Mouse (Mus musculus) lung, adult 2 months (tissue): ENCODE data around the gene Foxj3.

Source experiments
- CTCF ChIP-seq: fragments of 200-500 bp; IDR thresholded peaks from 2 replicates; pipeline ENCODE4 v1.5.1; 2011; ENCODE audit warnings: mild to moderate bottlenecking, low read length, control low read depth; ENCODE audit not compliant: insufficient read depth
- POLR2A ChIP-seq: fragments of 200-500 bp; IDR thresholded peaks from 2 replicates; pipeline ENCODE4 v1.6.1; 2011; ENCODE audit warnings: low read depth, mild to moderate bottlenecking, control low read depth, low read length, borderline replicate concordance; ENCODE audit errors: extremely low read depth

- TF ChIP-seq CTCF, result no peak
- no peak for TF ChIP-seq POLR2A
These were observed 96.5 kb downstream of the Foxj3 start for GRCm38 (mm10) chr4:119633342-119633741.
